ENCODE assay signal across 10 mouse cellular contexts in genomic region chr2:160067904-160068303, GRCm38 (mm10).
"Had no signal": no experiment of that assay in that cellular context is flagged by ENCODE, and none has a peak within 500 bp of the region (broad histone marks: within the 10 kb centered on the region; RNA-seq: fewer than 3 reads in every experiment).

No protein-coding gene starts in this region.

- H3K4me1 ChIP-seq: liver, embryonic 15.5 days; midbrain, embryonic 13.5 days had no signal

- H3K27ac ChIP-seq: left cerebral cortex, adult 2 months; limb, embryonic 10.5 days; liver, embryonic 15.5 days; lung, embryonic 15.5 days; midbrain, embryonic 13.5 days had no signal

- H3K36me3 ChIP-seq: limb, embryonic 10.5 days; liver, embryonic 15.5 days; lung, embryonic 15.5 days; midbrain, embryonic 13.5 days; stomach, embryonic 15.5 days had no signal

- H3K4me3 ChIP-seq: left cerebral cortex, adult 2 months; limb, embryonic 10.5 days; liver, embryonic 15.5 days; lung, embryonic 15.5 days; midbrain, embryonic 13.5 days; stomach, embryonic 15.5 days had no signal

- DNase-seq: kidney, postnatal 25 days; right cerebral cortex, postnatal 14 days; thymus, adult 2 months; thymus, postnatal 25 days had no signal
